ENCODE assay signal across 8 mouse cellular contexts in the genomic region with DNA sequence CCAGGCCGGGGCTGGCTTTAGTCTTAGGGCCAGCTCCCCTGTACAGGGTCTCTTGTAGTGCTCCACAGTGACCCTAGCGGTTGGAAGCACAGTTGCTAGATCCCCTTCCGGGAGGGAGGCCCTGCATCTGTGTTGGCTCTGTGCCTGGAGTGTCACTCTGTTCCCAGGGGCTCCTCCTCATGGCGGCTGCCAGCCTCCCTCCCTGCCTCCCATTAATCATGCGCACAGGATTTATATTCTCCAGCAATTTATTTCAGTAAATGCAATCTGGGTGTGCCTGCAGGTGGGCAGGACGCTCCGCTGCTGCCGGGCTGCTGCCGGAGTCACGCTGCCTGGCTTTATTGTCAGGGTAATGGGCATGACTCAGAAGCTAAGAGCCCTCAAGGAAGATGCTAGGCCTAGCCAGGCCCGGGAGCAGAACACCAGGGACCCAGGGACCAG. TPM values are rescaled to one million over a fixed set of nuclear protein-coding genes. Genes with fewer than 3 reads are reported as not detected.
DNase-seq lines count a peak whose midpoint lies in the region; ATAC-seq lines count a peak whose summit lies in the region.

No protein-coding gene starts in this region.

- H3K36me3 ChIP-seq in forebrain, embryonic 11.5 days (ENCODE audit: control insufficient read depth, insufficient read depth, low read length), result no peaks in the 10 kb centered on the region
- no peaks in the 10 kb centered on the region for H3K36me3 ChIP-seq in stomach, embryonic 14.5 days (ENCODE audit: control insufficient read depth, insufficient read depth, low read length)

- H3K9me3 ChIP-seq in forebrain, embryonic 11.5 days (ENCODE audit: control insufficient read depth, low read length), result no peaks in the 10 kb centered on the region
- no peaks in the 10 kb centered on the region for H3K9me3 ChIP-seq in stomach, embryonic 14.5 days (ENCODE audit: control insufficient read depth, low read depth, low read length)

- ATAC-seq in forebrain, embryonic 11.5 days (replicated peaks; ENCODE audit: low FRiP score), result peak; percentile 88
- ATAC-seq in stomach, embryonic 14.5 days (ENCODE audit: insufficient number of reproducible peaks, insufficient read depth, low FRiP score, low read depth), result peak; percentile 76; the same call in 1 of the 2 replicates

- no peak overlapping the region for H3K4me3 ChIP-seq in forebrain, embryonic 11.5 days (ENCODE audit: low read depth, low read length)
- no peak overlapping the region for H3K4me3 ChIP-seq in stomach, embryonic 14.5 days (ENCODE audit: low read depth, low read length)

- peak; percentile 66 for DNase-seq in ovary, adult 18-20 months (ENCODE audit: low spot score)
- DNase-seq in ovary, postnatal 10 days (ENCODE audit: low spot score), result no peak
- peak; percentile 78 for DNase-seq in forebrain, embryonic 11.5 days (ENCODE audit: low spot score)
- DNase-seq in heart, postnatal 14 days, result peak; percentile 51 to 73
- DNase-seq in left cerebral cortex, adult 11 months (ENCODE audit: low spot score), result peak; percentile 54
- peak; percentile 73 for DNase-seq in mesoderm, embryonic 11.5 days (ENCODE audit: low read depth, low spot score)
- DNase-seq in urinary bladder, postnatal 10 days (ENCODE audit: low spot score), result no peak

- H3K4me1 ChIP-seq in forebrain, embryonic 11.5 days (replicated peaks; ENCODE audit: control insufficient read depth, insufficient read depth, low read length), result 0 out of 2 replicates have a peak, but pooled peaks cover 4% of the 10 kb centered on the region
- H3K4me1 ChIP-seq in stomach, embryonic 14.5 days (ENCODE audit: control insufficient read depth, insufficient read depth, low read length), result peaks cover 7% of the 10 kb centered on the region; the same call in 1 of the 2 replicates

- no peak overlapping the region for H3K27ac ChIP-seq in forebrain, embryonic 11.5 days (ENCODE audit: low read depth, low read length)
- H3K27ac ChIP-seq in stomach, embryonic 14.5 days (ENCODE audit: low read length), result no peak overlapping the region

- intact Hi-C loops in heart, postnatal 14 days (cut with DNase I), result no loop called here

- no peaks in the 10 kb centered on the region; the same call in 1 of the 2 replicates for H3K27me3 ChIP-seq in forebrain, embryonic 11.5 days (ENCODE audit: control insufficient read depth, insufficient read depth, low read length)
- H3K27me3 ChIP-seq in stomach, embryonic 14.5 days (ENCODE audit: control insufficient read depth, insufficient read depth, low read length), result peaks cover 6% of the 10 kb centered on the region; the same call in 1 of the 2 replicates

- no peak overlapping the region; the same call in 1 of the 2 replicates for H3K9ac ChIP-seq in forebrain, embryonic 11.5 days (ENCODE audit: low read length)
- no peak overlapping the region for H3K9ac ChIP-seq in stomach, embryonic 14.5 days (replicated peaks; ENCODE audit: low read depth, low read length)

- 19% methylated on average over 11 of the region's 11 CpGs for WGBS in forebrain, embryonic 11.5 days
- WGBS in stomach, embryonic 14.5 days, result 3% methylated on average over 11 of the region's 11 CpGs

- H3K4me2 ChIP-seq in forebrain, embryonic 11.5 days (ENCODE audit: low read depth, low read length, severe bottlenecking), result no peak overlapping the region
- H3K4me2 ChIP-seq in stomach, embryonic 14.5 days (replicated peaks; ENCODE audit: low read depth, low read length), result no peak overlapping the region

RNA-seq across cellular contexts. Expression of a gene that starts 7.2 kb away (rescaled TPM):
- not detected in 2 replicates for polyA plus RNA-seq in forebrain, embryonic 11.5 days (2014; fragmentation: Nextera tagmentation; extraction: Ambion mirVana)
- not detected for total RNA-seq in heart, postnatal 14 days (2021)
- polyA plus RNA-seq in stomach, embryonic 14.5 days (2014; fragmentation: Nextera tagmentation; extraction: Ambion mirVana), result 0.14 TPM in 1 of 2 replicates, not detected in the other

RNA-seq across cellular contexts. Expression of a gene that starts 14.5 kb away (rescaled TPM):
- 0.07 TPM in 1 of 2 replicates, not detected in the other for polyA plus RNA-seq in forebrain, embryonic 11.5 days (2014; fragmentation: Nextera tagmentation; extraction: Ambion mirVana)
- not detected for total RNA-seq in heart, postnatal 14 days (2021)
- not detected in 2 replicates for polyA plus RNA-seq in stomach, embryonic 14.5 days (2014; fragmentation: Nextera tagmentation; extraction: Ambion mirVana)

RNA-seq across cellular contexts. Expression of a gene that starts 19.6 kb away (rescaled TPM):
- 5.4 and 6.2 TPM in 2 replicates for polyA plus RNA-seq in forebrain, embryonic 11.5 days (2014; fragmentation: Nextera tagmentation; extraction: Ambion mirVana)
- total RNA-seq in heart, postnatal 14 days (2021), result not detected
- 7.5 and 8.4 TPM in 2 replicates for polyA plus RNA-seq in stomach, embryonic 14.5 days (2014; fragmentation: Nextera tagmentation; extraction: Ambion mirVana)

RNA-seq across cellular contexts. Expression of a gene that starts 28.6 kb away (rescaled TPM):
- 0.23 TPM in 1 of 2 replicates, not detected in the other for polyA plus RNA-seq in forebrain, embryonic 11.5 days (2014; fragmentation: Nextera tagmentation; extraction: Ambion mirVana)
- total RNA-seq in heart, postnatal 14 days (2021), result not detected
- polyA plus RNA-seq in stomach, embryonic 14.5 days (2014; fragmentation: Nextera tagmentation; extraction: Ambion mirVana), result not detected in 2 replicates

RNA-seq across cellular contexts. Expression of a gene that starts 37.8 kb away (rescaled TPM):
- 138 and 141 TPM in 2 replicates for polyA plus RNA-seq in forebrain, embryonic 11.5 days (2014; fragmentation: Nextera tagmentation; extraction: Ambion mirVana)
- 10 to 100 TPM; 53.8 to 57.2 TPM for total RNA-seq in heart, postnatal 14 days (2021)
- 138 and 146 TPM in 2 replicates for polyA plus RNA-seq in stomach, embryonic 14.5 days (2014; fragmentation: Nextera tagmentation; extraction: Ambion mirVana)

Comparison
In these comparisons a context has a peak if more than half of its experiments do, and no peak if none do; other contexts are left out.
1. DNase-seq: peak in ovary, adult 18-20 months (single experiment), forebrain, embryonic 11.5 days (single experiment), heart, postnatal 14 days (2 of 2), left cerebral cortex, adult 11 months (single experiment) and mesoderm, embryonic 11.5 days (single experiment); none in ovary, postnatal 10 days (single experiment) and urinary bladder, postnatal 10 days (single experiment).